Mouse (Mus musculus) mouse trophoblast stem cell (cell line): Measurements from ENCODE around the gene Gpn2.

ENCODE experiments used
- in situ Hi-C, 2 experiments: fragments of 300-500 bp; cut with MseI, MboI; formaldehyde crosslinking; loops; 2 replicates in 1 of 2; 3 replicates in 1 of 2; pipeline ENCODE4 v1.15.1; 2025

The Gpn2 gene

DNA sequence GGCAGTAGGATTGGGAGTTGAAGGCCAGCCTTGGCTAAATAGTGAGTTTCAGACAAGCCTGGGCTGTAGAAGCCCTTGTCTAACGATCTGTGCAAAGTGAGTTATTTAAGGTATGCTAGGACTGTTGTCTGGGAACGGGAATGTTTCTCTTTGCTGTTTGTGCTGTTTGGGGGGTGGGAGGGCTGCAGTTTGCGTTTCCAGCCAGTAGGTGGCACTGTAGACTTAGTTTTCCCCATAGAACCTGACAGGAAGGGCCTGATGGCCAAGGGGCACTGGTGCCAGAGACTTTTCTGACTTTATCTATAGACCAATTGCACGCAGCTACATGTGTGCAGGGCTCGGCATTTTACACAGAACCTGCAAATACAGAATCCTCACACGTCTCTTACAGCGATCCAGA lies 8.4 kb downstream of the Gpn2 start:
- in situ Hi-C loops: no loop called here

DNA sequence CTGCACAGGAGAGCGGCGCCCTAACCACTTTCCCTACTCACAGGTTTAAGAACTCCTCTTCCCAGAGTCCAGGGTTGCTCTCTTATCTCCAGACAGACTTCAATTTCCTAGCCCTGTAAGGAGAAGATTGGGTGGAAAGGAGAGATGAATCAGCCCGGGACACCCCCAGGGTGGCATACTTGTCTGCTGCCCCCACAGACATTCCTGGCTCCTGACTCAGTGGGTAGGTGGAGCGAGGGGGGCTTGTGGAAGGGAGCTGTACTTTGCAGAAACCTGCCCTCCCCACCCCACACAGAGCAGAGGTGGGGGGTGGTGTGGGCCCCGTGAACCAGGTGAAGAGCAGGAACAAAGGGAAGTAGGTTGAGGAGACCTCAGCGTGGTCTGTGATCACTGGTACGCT lies 11.4 kb downstream of the Gpn2 start:
- in situ Hi-C loops: no loop called here

DNA sequence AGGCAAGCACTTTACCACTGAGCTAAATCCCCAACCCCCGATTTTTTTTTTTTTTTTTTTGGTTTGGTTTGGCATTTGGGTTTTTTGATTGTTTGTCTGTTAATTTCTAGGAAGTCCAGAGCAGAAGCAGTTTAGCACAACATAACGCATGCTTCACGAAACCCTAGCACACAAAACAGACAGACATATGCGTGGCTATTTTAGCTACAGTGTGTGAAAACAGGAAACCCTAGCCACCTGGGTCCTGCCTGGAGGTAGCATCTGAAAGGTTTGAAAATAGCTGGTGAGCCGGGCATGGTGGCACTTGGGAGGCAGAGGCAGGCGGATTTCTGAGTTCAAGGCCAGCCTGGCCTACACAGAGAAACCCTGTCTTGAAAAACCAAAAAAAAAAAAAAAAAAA lies 11.9 kb downstream of the Gpn2 start:
- in situ Hi-C loops: no loop called here

DNA sequence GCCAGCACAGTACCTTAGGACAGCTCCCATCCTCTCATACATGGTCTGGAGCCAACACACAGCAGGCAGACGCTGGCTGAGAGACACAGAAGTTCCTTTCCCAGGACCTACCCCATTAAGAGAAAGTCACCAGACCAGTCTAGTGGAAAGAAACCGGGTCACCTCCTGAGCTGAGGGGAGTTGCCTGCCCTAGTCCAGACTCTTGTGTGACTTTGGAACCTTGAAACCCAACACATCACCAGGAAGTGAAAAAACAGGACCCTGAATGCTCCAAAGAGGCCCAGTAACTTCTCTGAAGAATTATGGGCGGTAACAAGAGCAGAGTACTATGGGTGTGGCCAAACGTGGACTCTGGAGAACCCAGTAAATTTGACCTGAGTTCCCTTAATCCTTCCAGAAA lies 14.5 kb downstream of the Gpn2 start:
- in situ Hi-C loops: no loop called here

DNA sequence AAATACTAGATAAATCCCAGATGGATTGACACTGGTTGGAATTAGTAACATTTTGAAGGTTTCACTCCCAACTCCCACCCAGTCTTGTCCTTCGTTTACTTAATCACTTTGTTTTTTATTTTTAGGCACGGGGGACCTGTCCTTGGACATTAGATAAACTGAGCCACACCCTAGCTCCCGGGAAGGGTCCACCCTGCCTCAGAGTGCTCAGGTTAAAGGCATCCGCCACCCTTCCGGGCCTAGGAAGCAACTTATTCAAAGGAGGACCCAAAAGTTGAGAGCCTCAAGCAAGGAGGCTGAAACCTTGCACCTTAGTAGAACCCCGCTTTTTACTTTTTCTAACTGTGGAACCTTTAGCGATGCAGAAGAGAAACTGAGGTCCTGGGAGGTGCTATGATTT lies 15.0 kb downstream of the Gpn2 start:
- in situ Hi-C loops: no loop called here

DNA sequence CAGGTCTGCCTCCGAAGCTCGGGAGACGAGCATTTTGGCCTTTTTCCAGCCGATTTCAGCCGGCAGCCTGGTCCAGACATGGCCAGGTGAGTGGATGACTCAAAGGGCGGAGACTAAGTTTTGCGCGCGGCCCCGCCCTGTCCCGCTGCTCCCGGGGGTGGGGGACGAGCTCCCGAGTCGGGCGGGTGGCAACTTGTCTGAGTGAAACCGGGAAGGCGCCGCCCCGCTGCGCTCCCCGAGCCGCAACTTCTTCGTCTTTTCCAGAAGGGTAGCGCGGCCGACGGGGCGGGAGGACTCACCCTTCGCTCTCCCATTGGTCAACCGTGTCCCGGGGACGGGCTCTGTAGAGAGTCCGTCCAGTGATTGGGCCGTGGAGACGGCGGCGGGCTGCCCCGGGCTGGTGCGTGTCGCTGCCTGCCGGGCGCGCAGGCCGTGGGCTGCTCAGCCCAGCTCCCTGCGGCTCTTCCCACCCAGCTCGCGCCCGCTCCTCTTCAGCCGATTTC lies 15.5 kb downstream of the Gpn2 start:
- in situ Hi-C loops: no loop called here

DNA sequence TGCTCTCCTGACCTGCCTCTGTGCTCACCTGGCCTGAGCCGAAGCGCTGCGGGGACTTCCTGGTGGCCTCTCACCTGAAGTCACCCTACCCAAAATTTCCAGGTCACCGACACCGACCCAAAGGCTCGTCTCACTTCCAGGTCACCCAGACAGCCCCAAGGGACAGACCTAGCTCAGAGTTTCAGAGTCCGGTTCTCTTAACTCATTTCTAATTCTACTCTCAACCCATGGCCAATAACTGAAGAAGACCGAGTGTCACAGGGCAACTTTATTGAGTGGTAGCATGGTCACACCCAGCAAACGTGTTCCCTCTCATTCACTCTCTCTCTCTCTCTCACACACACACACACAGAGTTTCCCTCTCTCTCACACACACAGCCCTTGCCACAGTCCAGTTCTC lies 16.1 kb downstream of the Gpn2 start:
- in situ Hi-C loops: no loop called here

DNA sequence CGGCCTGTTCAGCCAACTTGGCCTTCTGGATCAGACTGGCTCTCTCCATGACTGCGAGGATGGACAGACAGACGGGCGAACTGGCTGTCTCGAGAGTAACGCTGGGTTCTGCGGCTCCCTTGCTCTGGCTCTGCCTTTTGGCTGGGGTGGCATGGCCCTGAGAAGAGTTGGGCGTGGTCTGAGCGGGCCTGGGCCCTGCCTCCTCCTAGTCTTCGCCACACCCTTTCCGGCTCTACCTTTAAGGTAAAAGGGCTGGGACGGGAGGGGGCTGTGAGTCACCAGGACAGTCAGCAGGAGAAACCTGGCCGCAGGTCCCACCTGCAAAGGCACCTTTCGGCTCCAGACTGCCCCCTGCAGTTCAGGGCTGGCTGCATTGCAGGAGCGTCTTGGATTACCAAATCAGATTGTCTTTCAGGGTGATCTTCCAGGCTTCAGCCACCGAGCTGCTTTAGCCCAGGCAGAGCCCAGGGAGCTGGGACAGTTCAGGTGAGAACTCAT lies 17.6 kb downstream of the Gpn2 start, which contains the start of gene Sfn:
Sfn (minus strand) TSS at position 448 of the 498 bp plus-strand sequence.
- in situ Hi-C loops: no loop called here

DNA sequence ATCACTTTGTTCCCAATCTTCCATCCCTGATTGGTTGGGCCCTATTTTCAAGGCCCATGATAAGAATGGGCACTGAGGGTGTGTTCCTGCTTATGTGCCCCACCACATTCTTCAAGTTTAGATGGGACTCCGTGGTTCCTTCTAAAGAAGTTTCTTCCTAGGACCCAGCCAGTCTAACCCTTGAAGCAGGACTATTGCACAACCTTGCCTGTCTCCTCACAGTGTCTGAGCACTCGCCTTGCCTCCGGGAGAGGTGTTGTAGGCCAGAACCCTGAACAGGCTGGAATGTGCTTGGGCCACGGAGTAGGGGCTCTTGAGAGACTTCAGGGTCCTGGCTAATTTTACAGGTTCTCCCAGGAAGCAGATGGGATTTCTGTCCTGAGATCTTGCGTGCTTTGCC lies 18.9 kb downstream of the Gpn2 start:
- in situ Hi-C loops: no loop called here

DNA sequence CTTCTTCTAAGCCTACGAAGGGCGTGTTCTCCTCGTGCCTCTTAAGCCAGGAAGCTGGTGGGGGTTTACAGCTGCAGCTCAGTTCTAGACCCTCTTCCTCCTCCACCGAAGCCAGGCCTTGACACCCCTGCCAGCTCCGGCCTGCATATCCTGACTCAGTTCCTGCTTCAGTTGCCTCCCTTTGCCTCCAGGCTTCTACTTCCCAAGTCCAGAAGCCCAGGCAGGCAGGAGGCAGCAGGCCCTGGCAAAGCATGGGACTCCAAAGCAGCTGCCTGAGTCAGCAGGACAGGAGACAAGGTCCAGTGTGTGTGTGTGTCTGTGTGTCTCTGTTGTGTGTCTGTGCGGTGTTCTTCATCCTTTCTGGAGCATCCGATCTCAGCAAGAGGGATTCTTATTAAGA lies 20.0 kb downstream of the Gpn2 start:
- in situ Hi-C loops: no loop called here

DNA sequence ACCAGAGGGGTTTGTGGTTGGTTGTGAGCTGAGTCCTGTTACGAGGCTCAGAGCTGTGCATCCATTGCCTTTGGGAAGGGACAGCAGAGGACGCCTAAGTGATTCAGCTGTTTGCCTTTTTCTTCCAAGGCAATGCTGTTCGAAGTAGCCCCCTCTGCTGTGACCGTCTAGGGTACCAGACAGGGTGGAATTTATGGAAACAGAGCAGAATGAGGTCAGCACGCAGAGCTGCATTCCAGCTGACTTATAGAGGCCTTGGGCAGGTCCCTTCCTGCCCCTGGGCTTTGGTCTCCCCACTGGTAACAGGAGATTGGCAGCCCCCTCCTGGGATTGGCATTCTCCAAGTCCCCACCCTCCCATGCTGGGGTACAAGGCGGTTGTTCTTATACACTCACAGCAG lies 20.7 kb downstream of the Gpn2 start:
- in situ Hi-C loops: no loop called here

DNA sequence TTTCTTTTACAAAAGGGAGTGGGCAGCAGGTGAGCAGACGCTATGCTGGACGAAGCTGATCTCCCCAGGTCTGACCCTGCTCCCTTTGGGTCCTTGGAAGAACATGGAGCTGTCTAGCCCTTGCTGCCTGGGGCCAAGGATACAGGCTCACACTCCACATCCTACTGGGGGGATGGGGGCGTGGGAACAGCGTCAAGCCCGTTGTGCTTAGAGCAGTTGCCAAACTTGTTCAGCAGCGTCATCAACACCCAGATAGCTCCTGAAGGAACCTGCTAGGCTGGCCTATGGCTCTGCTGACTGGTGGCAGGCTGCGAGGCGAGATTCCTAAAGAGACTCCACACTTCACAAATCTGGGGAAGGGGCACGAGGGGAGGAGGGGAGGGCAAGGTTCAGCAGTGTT lies 21.2 kb downstream of the Gpn2 start:
- in situ Hi-C loops: no loop called here

DNA sequence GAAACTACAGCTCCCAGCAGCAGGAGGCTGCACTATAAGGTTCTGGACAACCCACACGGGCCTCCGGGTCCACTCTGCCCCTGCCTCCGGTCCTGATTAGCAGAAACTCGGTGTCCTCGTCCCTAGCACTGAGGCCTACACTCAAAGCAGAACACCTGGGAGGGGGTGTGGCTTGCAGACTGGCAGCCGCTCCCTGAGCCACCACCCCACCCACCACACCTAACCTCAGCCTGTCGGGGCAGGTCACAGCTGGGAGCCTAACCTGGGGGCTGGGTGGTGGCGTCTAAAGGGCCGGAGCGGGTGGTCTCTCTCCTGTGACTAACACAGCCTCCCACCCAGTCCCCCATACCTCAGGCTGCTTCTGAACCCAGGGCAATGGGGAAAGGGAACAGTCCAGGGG lies 23.1 kb downstream of the Gpn2 start:
- in situ Hi-C loops: no loop called here

DNA sequence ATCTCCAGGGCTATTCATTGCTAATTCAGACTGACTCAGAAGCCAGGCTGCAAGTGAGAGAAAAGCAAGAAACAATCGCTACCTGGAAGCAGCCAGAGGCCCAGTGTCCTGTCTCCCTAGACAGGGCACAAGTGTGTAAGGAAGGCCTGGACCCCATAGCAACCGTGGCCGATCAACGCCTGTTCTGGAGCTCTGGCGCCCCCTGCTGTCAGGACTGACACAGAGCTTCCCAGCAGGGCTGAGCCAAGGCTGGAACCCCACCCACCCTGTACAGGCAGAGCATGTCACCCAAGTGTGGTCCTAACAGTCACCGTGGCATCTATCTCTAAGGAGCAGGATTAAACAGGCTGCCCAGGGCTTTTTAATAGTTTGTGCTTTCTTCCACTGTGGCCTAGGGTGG lies 25.6 kb downstream of the Gpn2 start:
- in situ Hi-C loops: no loop called here

DNA sequence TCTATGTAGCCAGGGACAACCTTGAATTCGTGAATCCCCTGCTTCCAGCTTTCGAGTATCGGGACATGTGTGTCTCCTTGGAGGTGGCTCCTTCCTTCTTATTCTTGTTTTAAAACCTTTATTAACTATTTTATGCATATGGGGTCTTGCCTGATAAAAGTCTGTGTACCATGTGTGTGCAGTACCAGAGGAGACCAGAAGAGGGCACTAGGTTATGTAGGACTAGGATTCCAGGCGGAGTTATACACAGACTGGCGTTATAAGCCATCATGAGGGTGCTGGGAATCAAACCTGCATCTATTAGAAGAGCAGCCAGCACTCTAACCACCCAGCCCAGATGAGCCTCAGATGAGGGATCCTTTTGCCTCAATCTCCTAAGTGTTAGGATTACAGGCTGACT lies 27.7 kb downstream of the Gpn2 start:
- in situ Hi-C loops: no loop called here

DNA sequence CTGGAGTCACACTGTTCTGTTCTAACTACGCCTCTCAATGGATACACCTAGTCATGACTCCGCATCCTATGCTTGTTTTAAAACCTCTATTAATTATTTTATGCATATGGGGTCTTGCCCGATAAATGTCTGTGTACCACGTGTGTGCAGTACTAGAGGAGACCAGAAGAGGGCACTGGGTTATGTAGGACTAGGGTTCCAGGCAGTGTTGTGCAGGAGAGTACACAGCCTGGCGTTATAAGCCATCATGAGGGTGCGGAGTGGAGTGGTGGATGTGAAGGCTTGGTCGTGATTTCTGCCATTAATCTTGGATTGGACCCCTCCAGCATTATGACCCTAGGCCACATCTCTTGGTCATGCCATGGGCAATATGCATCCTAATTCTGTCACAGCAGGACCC lies 28.3 kb downstream of the Gpn2 start:
- in situ Hi-C loops: no loop called here

DNA sequence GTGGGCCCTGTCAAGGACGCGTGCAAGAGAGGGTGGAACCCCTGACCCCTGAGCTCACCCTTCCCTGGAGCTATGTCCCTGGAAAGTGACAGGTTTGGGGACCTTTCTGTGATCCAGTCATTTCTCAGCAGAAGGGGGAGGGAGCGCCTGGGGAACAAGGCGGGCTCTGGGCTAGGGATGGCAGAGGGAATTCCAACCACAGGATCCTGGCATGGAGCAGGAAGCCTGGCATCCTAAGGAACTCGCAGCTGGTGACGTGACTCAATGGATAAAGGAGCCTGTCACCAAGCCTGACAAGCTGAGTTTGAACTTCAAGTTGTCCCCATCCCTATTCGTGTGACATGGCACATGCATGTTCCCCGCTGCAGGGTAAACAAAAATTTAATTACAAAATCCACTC lies 28.9 kb downstream of the Gpn2 start:
- in situ Hi-C loops: no loop called here

DNA sequence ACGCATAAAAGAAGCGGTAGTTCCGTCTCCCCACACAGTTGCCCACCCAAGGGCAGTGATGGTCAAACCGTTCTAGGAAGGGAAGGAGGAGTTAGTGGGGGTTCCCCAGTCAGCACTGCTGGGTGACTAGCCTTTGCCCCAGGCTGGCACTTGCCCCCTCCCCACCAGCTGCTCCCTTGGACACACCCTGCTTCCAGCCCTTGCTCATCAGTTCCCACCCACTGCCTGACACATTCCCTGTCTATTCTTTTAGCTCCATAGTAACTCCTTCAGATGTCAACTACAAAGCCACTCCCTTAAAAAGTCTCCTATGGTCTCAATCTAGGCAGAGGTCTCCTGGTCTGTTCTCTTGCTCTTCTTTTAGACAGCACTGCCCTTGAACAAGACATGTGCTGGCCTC lies 29.7 kb downstream of the Gpn2 start:
- in situ Hi-C loops: no loop called here

DNA sequence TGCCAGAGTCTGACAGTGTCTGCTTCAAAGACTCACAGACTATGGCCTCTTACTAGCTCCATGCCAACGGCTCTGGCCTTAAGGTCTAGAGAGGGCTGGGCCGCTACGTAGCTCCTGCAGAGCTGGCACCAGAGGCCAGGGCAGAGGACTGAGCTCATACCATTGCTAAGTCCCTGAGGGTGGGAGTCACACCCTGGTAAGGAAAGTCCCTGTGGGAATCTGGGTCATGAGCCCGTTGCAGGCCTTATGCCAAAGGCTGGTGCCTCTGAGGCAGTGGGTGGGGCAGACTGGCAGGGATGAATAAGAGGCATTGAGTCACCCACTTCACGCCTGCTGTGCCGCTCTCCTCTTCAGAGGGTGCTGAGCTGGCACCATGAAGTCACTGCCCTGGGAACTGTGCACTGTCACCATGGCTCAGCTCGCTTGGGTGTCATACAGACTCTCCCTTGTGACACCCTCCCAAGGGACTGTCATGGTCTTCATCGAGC lies 30.2 kb downstream of the Gpn2 start:
- in situ Hi-C loops: no loop called here

DNA sequence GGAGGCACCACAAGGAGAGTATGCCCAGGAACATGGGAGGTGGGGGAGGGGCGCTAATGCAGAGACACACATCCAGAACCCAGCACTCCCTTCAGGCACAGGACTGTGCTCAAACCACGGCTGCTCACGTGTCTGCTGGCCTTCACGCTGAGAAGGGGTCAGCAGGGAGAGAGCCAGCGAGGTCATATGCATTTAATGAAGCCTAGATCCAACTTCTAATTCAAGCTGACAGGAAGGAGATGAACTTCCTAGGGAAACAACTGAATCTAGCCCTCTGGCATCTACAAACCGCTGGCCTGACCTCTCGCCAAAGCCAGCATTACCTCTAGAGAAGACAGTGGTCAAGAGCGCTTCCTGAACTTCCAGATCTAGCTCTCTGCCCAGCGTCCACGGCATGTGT lies 31.3 kb downstream of the Gpn2 start:
- in situ Hi-C loops: no loop called here

DNA sequence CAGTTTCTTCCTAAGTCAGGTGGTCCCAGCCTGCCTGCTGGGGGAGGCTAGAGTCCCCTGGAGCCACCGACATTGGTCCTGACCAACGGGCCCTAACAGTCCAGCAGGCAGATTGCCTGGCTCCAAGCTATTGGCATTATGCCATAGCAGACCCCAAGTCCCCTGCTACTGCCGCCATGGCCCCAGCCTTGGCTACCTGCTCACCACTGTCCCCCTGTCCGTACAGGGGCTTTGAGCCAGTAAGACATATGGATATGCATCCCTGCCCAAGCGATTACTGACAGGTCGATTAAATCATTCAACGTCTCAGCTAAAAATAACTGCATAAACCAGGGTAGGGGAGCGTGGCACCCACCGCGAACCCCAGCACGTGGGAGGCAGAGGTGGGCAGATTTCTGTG lies 33.8 kb downstream of the Gpn2 start:
- in situ Hi-C loops: no loop called here

DNA sequence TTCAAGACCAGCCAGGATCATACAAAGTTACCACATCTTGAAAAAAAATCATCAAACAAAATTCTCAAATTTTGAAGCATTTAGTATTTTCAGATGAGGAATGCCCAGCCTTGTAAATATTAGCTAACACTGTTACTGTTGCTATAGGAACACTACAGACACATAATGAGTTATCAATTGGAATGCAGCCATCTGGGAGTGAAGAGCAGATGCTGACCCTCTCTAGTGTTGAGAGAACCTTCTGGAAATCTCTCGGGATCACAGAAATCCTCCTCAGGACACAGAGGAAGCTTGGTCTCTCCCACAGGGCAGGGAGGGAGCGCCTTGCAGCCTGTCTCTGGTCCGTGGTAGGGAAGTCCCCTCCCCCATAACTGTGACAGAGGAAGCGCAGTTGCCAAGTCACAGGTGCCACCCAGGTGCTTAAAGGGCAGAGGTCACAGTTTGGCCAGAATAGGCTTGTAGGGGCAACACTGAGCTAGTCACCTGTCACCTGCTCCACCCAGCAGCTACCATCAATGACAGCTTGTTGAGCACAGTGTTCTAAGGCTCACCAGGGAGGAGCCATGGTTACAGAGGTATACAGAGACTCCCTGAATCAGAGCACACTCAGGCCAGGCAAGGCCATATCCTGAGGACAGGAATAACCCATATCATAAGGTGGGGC lies 35.4 kb downstream of the Gpn2 start:
- in situ Hi-C loops: no loop called here

DNA sequence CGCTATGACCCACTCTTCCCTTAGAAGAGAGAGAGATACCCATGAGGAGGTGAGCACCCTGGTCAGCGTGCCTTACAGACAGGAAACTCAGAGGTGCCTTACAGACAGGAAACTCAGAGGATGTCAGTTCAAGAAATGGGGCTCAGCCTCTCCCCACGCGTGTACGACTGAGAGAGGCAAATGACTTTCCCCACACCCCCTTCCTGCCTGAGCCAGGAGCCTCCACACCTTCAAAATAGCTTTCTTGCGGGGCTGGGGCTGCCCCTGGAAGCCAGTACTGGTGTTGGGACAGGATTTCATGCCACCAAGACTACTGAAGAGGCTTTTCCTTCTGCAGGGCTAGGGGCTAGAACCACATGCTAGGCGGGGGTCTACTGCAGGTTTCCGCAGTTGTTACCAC lies 36.5 kb downstream of the Gpn2 start:
- in situ Hi-C loops: no loop called here

DNA sequence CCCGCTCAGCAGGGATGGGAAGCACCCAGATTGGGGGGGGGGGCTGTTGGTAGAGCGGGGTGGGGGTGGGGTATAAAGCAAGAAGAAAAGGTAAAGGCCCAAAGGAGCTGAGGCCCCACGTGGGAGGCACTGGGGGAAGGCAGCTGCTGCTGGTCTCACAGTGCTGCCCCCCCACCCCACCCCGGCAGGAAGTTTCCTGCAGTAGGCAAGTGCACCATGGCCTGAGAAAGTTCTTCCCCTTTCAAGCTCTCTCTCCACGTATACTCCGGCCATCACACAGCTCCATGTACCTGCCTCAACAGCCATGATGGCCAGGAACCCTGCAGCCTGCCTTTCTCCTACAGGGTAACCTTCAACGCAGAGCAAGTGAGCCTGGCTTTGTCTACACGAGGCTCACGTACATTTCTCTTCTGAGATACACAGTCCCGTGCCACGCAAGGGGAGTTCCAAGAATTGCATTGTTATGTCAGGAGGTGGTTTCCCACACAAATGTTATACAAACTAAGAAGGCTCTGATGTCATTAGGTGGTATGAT lies 38.1 kb downstream of the Gpn2 start:
- in situ Hi-C loops: no loop called here
